Mouse (Mus musculus) layer of hippocampus, adult 11-12 months (tissue): Measurements from ENCODE around the gene Adgrv1.

ENCODE experiments used
- DNase-seq: peaks from one replicate; pipeline ENCODE4 v3.0.0; 2022; ENCODE audit warnings: low spot score

The Adgrv1 gene

DNA sequence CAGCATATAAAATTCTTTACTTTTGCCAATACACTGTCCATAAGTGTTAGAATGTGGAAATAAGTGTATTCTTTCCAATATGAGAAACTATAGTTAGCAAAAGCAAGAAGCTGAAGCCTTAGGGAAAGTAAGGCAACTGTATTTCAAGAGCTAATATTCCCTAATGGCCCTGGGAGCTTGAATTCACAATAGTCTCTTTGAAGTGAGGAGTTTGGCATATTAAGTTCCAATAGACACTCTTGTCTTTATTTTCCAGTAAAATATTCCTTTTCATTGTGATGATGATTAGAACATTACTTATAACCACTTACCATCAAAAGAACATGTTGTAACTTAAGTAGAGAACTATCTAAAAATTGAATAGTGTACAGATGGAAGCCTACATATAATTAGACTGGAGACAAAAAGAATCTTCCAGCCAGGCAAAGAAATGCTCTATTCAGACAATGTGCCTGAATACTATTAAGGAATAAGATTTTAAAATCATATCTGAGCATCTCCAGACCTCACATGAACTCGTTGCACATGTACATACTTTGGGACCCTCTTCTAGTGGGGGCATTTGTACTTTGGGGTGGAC is 225.0 kb downstream of the Adgrv1 start:
- DNase-seq: no peak

DNA sequence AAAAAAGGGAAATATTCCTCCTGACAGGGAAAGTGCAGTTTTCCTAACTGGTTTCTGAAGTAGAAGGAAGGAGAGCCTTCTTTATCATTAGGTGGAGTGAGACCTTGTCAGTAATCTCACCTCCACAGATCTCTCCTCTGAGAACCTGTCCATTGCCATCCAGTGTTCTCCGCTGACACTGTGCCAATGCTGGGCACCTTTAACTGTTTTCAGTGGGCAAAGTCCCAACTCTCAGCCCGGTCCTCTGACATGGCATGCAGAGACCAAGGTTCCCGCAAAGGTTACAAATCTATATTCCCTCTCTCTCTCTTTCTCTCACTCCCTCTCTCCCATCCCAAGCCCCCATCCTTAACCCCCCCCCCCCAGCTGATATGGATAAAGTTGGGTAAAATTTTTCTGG is 230.1 kb downstream of the Adgrv1 start:
- DNase-seq: no peak

DNA sequence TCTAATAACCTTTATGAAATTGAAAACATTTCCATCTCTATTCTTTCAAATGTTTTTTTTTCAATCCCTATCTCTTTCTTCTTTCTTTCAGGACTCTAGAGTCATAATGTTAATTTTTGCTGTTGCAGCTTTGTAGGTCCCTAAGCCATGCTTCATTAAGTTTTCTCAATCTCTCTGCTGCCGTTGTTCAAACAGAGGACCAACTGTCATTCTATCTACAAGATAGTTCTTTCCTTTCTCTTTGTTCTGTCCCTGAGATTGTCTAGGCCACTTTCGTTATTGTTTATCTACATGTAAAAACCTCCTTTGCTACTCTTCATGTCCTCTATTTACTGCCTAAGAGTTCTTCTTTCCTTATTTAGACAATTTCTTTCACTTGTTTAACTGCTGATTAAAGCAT is 230.8 kb downstream of the Adgrv1 start:
- DNase-seq: no peak

DNA sequence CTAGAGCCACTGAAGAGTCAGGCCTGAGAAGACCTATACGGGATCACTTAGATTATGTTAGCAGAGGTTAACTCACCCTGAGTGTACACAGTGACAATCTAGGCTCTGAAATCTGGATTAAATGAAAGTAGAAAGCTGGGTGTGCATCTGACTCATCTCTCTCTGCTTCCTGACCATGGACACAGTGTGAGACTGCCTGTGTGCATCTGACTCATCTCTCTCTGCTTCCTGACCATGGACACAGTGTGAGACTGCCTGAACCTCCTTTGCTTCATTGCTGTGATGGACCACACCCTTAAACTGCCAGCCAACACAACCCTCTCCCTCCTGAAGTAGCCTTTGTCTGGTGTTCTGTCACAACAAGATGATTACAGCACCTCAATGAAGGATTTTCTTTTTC is 231.2 kb downstream of the Adgrv1 start:
- no peak for DNase-seq

DNA sequence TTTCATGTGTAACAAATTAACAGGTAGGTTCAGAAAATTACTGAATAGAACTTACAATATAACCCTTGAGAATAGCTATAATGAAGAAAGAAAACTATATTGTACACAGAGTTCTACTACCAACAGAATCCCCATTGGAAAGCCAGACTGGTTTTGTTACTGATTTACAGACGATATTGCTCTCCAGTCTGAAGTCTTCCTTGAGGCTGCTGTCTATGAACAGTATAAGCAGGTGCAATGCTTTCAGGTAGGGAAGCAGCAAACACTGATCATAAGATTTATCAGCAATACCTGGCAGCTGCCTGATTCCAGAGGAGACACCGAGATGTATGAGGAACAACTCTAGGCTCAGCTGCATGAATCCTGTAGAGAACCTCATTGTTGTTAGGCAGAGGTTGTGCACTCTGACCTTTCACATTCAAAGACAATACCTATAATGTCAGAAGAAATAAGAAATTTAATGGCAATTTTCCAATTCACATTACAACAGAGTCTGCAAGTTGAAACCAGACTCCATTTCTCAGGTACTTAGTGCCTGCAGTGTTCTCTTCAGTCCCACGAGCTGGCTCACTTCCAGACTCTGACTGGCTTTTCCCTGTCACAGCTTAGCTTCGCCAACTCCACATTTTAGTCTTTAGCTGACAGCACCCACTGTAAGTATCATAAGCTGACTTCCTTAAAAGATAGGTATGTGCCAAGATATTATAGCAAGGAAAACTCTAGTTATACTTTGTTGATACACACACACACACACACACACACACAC is 247.2 kb downstream of the Adgrv1 start:
- peak; percentile 12 for DNase-seq

DNA sequence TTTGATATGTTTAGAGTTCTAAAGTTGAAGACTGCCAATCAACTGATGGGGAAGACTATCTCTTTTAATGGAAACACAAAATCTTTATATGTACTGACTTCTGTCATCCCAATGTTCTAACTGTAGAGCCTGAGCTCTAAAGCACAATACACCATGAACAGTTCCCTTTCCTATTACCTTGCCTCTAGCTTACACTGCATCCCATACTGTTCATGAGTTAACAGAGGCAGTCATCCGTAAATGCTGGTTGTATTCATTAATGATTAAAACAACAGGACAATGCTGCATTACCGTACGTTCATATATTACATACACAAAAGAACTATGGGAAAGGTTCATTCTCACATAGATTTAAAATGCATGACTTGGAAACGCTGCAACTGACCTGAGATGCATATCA is 251.1 kb downstream of the Adgrv1 start:
- DNase-seq: no peak

DNA sequence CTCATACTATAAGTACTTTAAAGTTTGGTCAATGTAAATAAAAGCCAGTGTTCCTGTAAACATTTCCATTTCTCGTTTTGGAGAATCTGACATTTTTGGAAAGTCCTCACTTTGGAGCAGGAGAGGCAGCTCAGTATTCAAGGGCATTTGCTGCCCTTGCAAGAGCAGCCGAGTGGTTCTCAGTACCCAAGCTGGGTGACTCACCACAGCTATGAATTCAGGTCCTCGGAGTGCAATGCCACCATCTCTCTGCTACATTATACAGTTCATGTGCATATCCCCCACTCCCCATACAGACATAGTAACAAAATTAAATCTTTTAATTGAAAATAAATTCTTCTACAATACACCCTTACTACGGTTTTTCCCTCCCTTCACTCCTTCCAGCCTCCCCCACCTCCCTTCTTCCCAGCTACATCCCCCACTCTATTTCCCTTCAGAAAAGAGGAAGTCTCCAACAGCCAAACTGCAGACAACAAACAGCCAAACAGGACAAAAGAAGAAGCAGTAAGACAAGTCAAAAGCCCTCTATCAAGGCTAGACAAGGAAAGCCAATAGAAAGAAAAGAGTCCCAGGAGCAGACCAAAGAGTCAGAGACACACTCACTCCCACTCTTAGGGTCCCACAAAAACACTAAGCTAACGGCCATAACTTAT is 262.0 kb downstream of the Adgrv1 start:
- no peak for DNase-seq

DNA sequence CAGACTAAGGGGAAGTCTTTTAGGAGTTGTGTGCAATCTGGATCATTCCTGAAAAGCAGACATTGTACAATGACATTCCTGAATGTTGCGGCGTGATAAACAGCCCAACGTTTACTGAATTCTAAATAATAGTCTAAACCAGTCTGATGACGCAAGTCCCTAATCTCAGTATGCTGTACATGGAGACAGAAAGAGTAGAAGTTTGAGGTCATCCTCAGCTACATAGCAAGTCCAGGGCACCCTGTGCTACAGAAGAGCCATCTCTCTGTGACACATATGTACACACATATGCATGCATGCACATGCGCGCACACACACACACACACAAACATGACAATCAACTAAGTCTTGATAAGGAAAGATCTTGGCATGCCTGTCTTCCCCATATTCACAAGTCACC is 262.8 kb downstream of the Adgrv1 start:
- DNase-seq: no peak

DNA sequence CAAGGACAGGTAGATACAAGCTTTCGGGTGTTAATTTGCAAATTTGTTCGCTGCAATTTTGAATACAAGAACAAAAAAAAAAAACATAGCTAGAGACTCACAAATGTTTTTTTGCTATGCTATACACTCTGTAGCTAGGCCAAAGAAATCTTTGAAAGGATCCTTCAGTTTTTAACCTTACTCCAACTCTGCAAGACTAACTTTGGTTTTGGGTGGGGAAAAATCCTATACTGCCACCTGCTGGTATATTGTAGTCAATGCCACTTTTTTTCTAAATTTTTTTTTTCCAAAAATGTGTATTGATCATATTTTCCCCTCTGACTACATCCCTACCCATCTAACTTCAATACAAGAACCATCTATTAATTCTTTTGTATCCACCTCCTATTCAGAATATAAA is 263.4 kb downstream of the Adgrv1 start:
- DNase-seq: no peak

DNA sequence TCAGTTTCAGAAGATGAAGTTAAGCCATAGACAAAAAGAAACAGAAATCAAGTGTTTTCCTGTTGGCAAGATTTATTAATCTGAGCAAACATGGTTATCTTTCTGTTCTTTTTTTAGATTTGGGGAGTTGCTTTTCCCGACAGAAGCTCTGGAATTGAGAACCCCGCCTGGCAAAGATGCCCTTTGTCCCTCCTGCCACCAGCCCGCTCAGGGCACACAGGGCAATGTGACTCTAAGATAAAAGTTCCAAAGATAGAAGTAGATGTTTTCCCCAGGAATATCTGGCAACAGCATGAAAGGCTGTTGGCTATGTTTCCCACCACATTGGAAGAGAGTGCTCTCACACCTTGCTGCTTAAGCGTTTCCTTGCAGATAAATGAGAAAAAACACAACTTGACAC is 264.0 kb downstream of the Adgrv1 start:
- DNase-seq: no peak

DNA sequence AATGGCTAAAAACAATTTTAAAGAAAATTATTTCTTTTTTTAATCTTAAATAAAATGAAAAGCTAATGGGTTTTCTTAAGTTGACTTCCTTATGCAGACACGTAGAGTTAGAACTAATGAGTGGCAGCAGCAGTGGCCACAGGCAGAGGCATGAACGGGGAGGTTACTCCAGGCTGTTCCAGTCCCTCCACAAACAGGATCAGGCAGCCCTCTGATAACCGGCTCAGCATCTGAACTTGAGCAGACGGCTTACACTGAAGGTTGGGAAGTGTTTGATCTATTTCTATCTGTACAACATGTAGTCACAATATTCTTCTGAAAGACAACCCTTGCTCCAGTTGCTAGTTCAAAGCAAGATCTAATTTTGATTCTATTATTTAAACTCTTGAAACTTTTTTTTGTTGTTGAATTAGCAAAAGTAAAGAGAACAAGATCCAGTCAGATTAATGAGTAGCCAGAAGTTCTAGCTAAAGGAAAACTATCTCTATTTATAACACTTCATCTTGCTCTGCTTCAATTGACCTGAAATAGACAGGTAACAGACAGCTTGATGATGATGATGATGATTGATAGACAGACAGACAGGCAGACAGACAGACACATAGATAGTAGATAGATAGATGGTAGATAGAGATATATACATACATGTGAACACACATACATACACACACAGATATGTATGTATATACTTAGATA is 265.1 kb downstream of the Adgrv1 start:
- no peak for DNase-seq

DNA sequence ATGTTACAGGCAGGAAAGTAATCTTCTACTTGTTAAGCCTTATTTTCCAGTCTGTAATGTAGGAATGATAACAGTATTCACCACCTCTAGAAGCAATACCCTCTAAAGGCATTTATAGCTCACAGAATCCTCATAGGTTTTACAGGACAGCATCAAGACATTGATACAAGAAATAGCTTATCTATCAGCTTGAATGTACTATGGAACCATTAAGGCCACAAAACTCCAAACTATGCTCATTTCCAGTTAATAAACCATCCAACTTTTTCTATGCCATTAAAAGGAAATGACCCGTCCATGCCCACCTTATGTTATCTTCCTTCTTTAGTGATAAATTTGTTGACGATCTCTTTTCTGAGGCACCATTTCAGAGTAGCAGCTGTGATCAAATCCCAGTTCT is 272.6 kb downstream of the Adgrv1 start:
- no peak for DNase-seq

DNA sequence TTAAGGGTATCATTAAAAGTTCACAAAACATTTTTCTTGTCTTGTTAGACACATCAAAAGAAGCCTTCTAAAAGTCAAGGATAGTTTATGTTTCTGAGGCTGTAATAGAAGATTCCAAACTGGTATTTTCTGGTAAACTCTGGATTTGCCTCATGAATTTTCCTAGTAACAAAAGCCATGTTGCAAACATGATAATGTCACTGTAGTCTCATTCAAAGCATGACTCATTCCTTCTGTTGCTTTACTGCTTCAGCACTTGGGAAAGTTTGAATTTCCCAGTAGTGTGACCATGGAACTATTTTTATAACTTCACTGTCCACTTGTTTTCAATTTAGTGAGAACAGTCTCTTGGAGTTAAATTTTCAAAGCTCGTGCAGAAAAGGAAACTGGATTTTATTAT is 274.2 kb downstream of the Adgrv1 start:
- DNase-seq: no peak

DNA sequence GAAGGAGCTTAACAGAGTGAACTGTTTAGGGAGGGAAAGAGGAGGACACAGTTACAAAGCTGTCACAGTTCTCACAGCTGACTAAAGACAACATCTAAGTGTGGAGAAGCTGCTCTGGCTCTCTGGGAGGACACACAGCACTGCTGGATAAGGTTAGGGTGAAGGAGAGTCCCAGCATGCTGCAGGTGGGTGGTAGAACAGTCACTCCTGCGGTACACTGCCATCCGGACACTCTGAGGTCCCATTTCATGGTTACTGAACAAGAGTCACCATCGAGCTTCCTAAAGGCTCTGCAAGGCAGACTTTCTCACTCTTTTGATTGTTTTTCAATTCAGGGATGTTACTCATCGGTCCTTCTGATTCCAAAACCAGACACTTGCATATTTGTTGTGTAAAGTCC is 274.6 kb downstream of the Adgrv1 start:
- DNase-seq: no peak

DNA sequence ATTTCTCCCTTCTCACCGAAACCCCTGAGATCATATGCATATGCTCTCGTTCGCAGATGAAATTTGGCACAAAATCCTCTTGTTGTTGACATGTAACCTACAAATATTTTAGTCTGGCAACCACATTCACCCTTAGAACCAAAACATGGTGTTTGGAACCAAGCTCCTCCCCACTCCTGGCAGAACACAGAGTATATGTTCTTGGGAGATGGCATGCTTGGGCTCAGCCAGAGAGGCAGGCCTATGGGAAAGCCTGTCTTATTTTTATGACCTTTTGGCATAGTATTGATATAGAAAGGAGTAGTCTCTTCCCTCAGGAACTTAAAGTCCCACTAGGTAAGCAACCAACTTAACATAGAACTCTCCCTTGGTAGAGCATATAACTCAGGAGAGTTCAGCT is 275.7 kb downstream of the Adgrv1 start:
- DNase-seq: no peak

DNA sequence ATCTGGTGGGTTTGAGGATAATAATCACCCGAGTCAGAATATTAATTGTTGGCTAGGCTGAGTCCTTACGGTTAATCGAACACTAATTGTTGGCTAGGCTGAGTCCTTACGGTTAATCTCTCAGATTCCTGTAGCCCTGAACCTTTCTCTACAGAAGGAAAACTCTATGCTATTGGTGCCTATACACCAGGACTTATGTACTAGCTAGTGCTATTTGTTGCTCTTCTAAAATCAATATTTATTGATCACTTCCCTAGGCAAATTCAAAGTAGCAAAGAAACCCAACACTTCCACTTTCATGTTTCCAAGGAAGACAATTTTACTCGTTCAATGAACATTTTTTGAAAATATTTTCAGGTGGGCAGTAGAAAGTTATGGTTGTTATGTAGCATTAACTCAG is 278.4 kb downstream of the Adgrv1 start:
- DNase-seq: no peak

DNA sequence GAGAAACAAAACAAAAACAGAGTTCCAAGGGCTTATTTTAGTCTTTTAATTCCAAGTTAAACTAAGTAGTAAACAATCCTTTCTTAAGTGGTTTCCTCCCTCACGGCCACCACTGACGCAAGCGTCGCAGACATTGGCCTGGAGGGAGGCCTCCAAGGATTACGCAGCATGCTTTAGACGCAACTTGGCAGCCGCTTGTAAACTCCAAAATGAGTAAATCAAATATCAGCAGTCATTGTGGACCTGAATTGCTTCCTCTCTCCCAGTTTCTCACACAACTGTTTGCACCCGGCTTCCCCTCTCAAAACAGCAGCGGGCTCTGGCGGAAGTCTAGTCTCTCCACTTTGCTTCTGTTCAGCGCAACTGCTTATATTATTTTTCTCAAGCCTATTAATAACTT is 280.7 kb downstream of the Adgrv1 start:
- no peak for DNase-seq

DNA sequence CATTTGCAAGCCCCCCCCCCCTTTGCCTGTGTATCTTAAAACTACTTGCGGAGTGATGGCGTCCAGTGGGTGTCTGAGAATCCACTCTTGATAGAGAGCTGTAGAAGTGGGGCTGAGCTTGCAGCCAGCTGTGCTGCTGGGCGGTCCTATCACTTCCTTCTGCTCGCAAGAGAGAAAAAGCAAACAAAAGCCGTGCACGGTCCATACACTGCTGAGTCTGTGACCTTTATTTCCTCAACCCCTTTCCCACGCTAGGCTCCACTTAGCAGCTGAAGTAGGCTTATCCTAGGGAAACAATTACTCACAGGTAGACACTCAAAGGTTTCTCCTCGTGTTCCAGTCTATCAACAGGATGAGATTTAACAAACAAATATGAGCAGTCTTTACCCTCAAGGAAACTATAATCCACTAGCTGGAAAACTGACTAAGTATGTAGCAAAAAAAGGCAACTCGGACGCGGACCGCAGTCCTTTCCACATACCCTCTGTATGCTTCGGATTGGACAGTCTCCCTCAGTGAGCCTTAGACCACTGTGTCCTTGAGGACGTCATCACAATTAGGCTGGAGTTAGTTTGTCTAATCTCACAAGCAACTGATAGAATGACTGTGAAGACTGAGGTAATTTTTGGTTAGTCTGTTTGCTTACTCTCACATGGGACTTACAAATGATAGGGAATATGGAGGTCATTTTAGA is 281.3 kb downstream of the Adgrv1 start:
- no peak for DNase-seq

DNA sequence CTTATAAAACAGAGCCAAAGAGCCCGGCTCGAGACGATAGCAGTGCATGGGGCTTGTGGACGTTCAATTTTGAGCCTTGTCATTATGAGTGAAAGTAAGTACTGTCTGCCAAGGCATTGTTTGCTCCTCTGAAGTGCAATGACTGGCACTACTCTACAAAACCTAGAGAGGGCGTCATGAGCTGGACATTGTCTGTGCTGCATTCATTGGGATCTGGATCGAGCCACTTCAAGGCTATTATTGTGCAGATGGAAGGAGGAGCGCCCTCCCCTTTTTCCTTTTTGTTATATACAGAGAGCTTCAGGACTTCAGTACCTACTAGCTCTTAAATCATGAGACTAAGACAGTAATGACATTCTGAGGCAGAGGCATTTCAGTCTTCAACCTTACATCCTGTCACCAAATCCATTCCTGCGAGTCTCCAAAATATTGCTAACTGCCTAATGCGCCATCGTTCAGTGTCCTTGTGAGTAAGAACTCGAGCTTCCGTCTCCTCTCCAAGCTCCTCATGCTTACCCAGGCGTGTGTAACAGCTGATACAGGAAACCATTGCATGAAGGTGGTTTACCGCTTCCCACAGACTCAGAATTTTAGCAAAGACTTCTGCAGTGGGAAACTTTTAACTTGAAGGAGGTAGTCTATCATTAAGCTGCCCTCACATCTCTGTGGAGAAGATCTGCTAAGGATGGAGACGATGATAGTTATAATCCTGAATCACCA is 285.5 kb downstream of the Adgrv1 start:
- DNase-seq: no peak

DNA sequence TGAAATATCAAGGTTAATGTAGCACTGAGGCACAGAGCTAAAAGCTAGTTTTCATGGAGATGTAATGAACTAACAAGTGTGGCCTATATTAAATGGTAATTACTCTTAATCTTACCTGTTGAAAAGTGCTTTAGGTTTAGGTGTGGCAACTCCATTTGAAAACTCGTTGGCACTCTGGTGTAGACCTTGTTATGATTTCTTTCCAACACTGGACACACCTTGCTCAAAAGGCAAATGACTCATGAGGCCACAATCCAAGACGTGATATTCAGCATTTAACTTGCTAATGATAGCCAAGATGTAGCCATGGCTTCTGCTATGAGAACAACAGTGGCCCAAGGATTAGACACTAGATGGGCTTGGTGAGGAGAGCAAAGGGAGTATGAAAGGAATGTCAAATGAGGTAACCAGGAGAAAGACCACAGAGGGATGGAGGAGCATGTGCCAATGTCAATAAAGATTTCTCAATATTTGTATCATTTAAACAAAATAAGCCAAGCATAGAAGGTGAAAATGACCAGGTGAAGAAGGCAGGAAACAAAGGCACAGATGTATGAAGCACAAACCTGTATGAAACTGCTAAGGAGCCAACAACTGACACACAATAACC is 289.9 kb downstream of the Adgrv1 start:
- no peak for DNase-seq

DNA sequence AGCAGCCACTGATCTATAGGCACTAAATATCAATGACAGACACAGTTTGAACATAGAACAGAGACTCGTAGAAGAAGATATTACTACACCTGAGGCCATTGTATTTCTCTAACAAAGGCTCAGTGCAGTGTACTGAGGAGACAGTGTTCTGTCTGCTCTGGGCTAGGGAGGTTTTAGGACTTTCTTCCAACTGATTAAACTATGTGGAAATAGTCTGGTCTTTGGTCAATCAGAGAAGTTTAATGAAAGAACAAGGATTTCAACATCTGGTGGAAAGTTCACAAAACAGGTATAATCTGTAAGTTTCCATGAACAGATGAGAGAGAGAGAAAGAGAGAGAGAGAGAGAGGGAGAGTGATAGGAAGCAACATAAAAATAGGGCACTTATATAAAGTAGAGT is 297.7 kb downstream of the Adgrv1 start:
- no peak for DNase-seq
